Mouse (Mus musculus) layer of hippocampus, adult 8-10 months (tissue): ENCODE results near the gene Doc2g. TPM values are rescaled to one million over a fixed set of nuclear protein-coding genes. Genes with fewer than 3 reads are reported as not detected.
"Not testable (repeated sequence)": the region's sequence is repeated elsewhere in the genome, so short reads cannot be mapped to it uniquely, and the experiment has no call there.

Experiments
- DNase-seq, 2 experiments: peaks; one replicate each; pipeline ENCODE4 v3.0.0; 2022; ENCODE audit warnings: low spot score in 2 of 2
- total RNA-seq, 4 experiments: library from RNA; stranded (reverse); gene quantifications; 2 replicates each; pipeline ENCODE4 v1.2.4; 2022

Gene Doc2g
- total RNA-seq, 4 experiments from 2014 or later: 1.6 to 3.5 (median 3.0) TPM

- no peak for DNase-seq
Observed at GRCm38 (mm10) chr19:4015635-4016034, 12.5 kb downstream of the Doc2g start.

- no peak for DNase-seq
Observed at GRCm38 (mm10) chr19:4017921-4018587, 14.9 kb downstream of the Doc2g start.

GRCm38 (mm10) chr19:4018743-4019583 lies 15.8 kb downstream of the Doc2g start:
- DNase-seq: peak; percentile 78 to 84

- no peak for DNase-seq
Observed at GRCm38 (mm10) chr19:4023185-4023584, 20.1 kb downstream of the Doc2g start.

GRCm38 (mm10) chr19:4027576-4027975 lies 24.5 kb downstream of the Doc2g start:
- no peak for DNase-seq

- DNase-seq: no peak
Observed at GRCm38 (mm10) chr19:4032668-4033067, 29.6 kb downstream of the Doc2g start.

- no peak for DNase-seq
Observed at GRCm38 (mm10) chr19:4033298-4033697, 30.2 kb downstream of the Doc2g start.

- no peak for DNase-seq
Observed at GRCm38 (mm10) chr19:4033742-4034141, 30.6 kb downstream of the Doc2g start.

GRCm38 (mm10) chr19:4036327-4037045 lies 33.4 kb downstream of the Doc2g start:
- no peak for DNase-seq

- DNase-seq: not testable (repeated sequence)
Observed at GRCm38 (mm10) chr19:4037154-4037787, 34.2 kb downstream of the Doc2g start.

- DNase-seq: peak; percentile 88 to 91
Observed at GRCm38 (mm10) chr19:4037788-4038232, 34.7 kb downstream of the Doc2g start, which contains the start of gene Gstp1. Gstp1 (minus strand) TSS chr19:4037985.

- not testable (repeated sequence) for DNase-seq
Observed at GRCm38 (mm10) chr19:4040941-4041340, 37.8 kb downstream of the Doc2g start.

- not testable (repeated sequence) for DNase-seq
Observed at GRCm38 (mm10) chr19:4041500-4041899, 38.4 kb downstream of the Doc2g start.

GRCm38 (mm10) chr19:4042124-4042523 lies 39.0 kb downstream of the Doc2g start:
- no peak for DNase-seq

- not testable (repeated sequence) for DNase-seq
Observed at GRCm38 (mm10) chr19:4044109-4044508, 41.0 kb downstream of the Doc2g start.

GRCm38 (mm10) chr19:4045966-4046865 lies 43.1 kb downstream of the Doc2g start, which contains the start of gene Gstp2:
Gstp2 (minus strand) TSS chr19:4046023.
- peak; percentile 84 to 86 for DNase-seq

- no peak for DNase-seq
Observed at GRCm38 (mm10) chr19:4046866-4047254, 43.7 kb downstream of the Doc2g start.

- peak in 1 of 2 experiments; percentile 73 for DNase-seq
Observed at GRCm38 (mm10) chr19:4047859-4048258, 44.7 kb downstream of the Doc2g start.

- not testable (repeated sequence) for DNase-seq
Observed at GRCm38 (mm10) chr19:4049069-4049468, 46.0 kb downstream of the Doc2g start.

- no peak for DNase-seq
Observed at GRCm38 (mm10) chr19:4051016-4051415, 47.9 kb downstream of the Doc2g start.
